14 mouse cellular contexts compared by ENCODE assay signal in the genomic region with DNA sequence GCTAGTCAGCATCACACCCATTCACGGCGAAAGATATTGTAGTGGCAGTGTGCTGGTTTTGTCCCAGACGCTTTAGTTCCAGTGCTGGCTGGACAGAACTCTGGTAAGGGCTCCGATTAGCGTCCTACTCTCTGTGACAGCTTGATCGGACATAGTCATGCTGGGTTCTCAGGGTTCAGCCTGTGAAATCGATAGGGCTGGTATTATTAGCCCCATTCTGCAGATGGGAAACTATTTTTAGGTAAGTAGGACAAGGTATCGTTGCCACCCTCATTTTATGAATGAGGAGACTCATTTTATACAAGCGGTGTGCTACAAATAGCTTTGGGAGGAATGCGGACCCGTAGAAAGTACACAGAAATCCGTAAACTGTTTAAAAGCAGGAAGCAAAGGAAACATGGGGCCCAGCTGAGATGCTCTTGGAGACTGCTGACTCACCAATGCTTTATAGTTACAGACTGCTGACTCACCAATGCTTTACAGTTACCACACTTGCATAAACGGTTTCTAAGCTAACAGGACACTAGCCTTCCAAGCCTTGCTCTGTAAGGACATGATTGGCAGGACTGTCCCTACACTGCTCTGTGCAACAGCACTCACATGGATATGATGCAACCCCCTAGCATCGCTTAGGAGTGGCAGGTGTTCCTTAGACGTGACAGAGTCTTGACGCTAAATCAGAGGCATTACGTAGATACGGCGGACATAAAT. TPM values are rescaled to one million over a fixed set of nuclear protein-coding genes. Genes with fewer than 3 reads are reported as not detected.
DNase-seq lines count a peak whose midpoint lies in the region; ATAC-seq and TF ChIP-seq lines count a peak whose summit lies in the region.
"Had no signal": no experiment of that assay in that cellular context is flagged by ENCODE, and none has a peak within 500 bp of the region (broad histone marks: within the 10 kb centered on the region; RNA-seq: fewer than 3 reads in every experiment).

No protein-coding gene starts in this region.

- H3K36me3 ChIP-seq in intestine, postnatal 0 days (ENCODE audit: control insufficient read depth, insufficient read depth), result no peaks in the 10 kb centered on the region
- H3K36me3 ChIP-seq in intestine, embryonic 16.5 days (ENCODE audit: control insufficient read depth, insufficient read depth, low read length), result no peaks in the 10 kb centered on the region
- no peaks in the 10 kb centered on the region for H3K36me3 ChIP-seq in kidney, embryonic 14.5 days (ENCODE audit: control insufficient read depth, insufficient read depth, low read length)
- H3K36me3 ChIP-seq: limb, embryonic 13.5 days had no signal

- H3K4me3 ChIP-seq in intestine, postnatal 0 days (ENCODE audit: low read depth, low read length), result no peak overlapping the region
- H3K4me3 ChIP-seq in intestine, embryonic 16.5 days (ENCODE audit: low read length), result no peak overlapping the region
- no peak overlapping the region for H3K4me3 ChIP-seq in kidney, embryonic 14.5 days (ENCODE audit: low read length)
- H3K4me3 ChIP-seq: limb, embryonic 13.5 days had no signal

- ATAC-seq in intestine, postnatal 0 days, result peak; percentile 51; the same call in 1 of the 2 replicates
- ATAC-seq in intestine, embryonic 16.5 days, result no peak
- no peak for ATAC-seq in kidney, embryonic 14.5 days (ENCODE audit: low FRiP score, low TSS enrichment)
- ATAC-seq: activated CD4-positive, CD25-positive, alpha-beta regulatory T cell, adult 4 months had no signal

- 80% methylated on average over 19 of the region's 19 CpGs for WGBS in intestine, postnatal 0 days
- WGBS in intestine, embryonic 16.5 days, result 85% methylated on average over 19 of the region's 19 CpGs
- WGBS in kidney, embryonic 14.5 days, result 87% methylated on average over 19 of the region's 19 CpGs

- H3K27ac ChIP-seq in intestine, postnatal 0 days (ENCODE audit: low read depth, low read length), result no peak overlapping the region
- H3K27ac ChIP-seq in intestine, embryonic 16.5 days (ENCODE audit: low read length), result no peak overlapping the region
- H3K27ac ChIP-seq in kidney, embryonic 14.5 days (ENCODE audit: low read depth, low read length), result no peak overlapping the region
- H3K27ac ChIP-seq: limb, embryonic 13.5 days; stomach, postnatal 0 days had no signal

- no peak overlapping the region for H3K4me2 ChIP-seq in intestine, postnatal 0 days (replicated peaks; ENCODE audit: low read depth)
- no peak overlapping the region for H3K4me2 ChIP-seq in intestine, embryonic 16.5 days (ENCODE audit: low read depth, low read length)
- no peak overlapping the region for H3K4me2 ChIP-seq in kidney, embryonic 14.5 days (replicated peaks; ENCODE audit: low read depth, low read length)
- H3K4me2 ChIP-seq: limb, embryonic 13.5 days had no signal

- no peaks in the 10 kb centered on the region for H3K4me1 ChIP-seq in intestine, postnatal 0 days (replicated peaks; ENCODE audit: control insufficient read depth, insufficient read depth, low read length)
- H3K4me1 ChIP-seq in intestine, embryonic 16.5 days (ENCODE audit: control insufficient read depth, insufficient read depth, low read length), result no peaks in the 10 kb centered on the region
- H3K4me1 ChIP-seq in kidney, embryonic 14.5 days (ENCODE audit: control insufficient read depth, insufficient read depth, low read length), result no peaks in the 10 kb centered on the region
- H3K4me1 ChIP-seq: limb, embryonic 13.5 days had no signal

- no peak for TF ChIP-seq CTCF in intestine, postnatal 0 days (IDR thresholded peaks at IDR 0.05; ENCODE audit: low read depth)

- H3K9ac ChIP-seq in intestine, postnatal 0 days (ENCODE audit: low read depth, low read length), result no peak overlapping the region
- H3K9ac ChIP-seq in intestine, embryonic 16.5 days (ENCODE audit: low read depth, low read length), result no peak overlapping the region
- no peak overlapping the region for H3K9ac ChIP-seq in kidney, embryonic 14.5 days (ENCODE audit: low read depth, low read length)
- H3K9ac ChIP-seq: limb, embryonic 13.5 days had no signal

- no peaks in the 10 kb centered on the region for H3K9me3 ChIP-seq in intestine, postnatal 0 days (ENCODE audit: control insufficient read depth)
- no peaks in the 10 kb centered on the region for H3K9me3 ChIP-seq in intestine, embryonic 16.5 days (ENCODE audit: control insufficient read depth, low read length)
- no peaks in the 10 kb centered on the region for H3K9me3 ChIP-seq in kidney, embryonic 14.5 days (ENCODE audit: control insufficient read depth, low read length)
- H3K9me3 ChIP-seq: limb, embryonic 13.5 days had no signal

- DNase-seq in NIH3T3 (ENCODE audit: low read depth), result peak; percentile 63
- peak; percentile 1 for DNase-seq in fibroblast of lung, adult 2 months (ENCODE audit: low read depth)
- DNase-seq in skeletal muscle tissue, adult 2 months (ENCODE audit: low read depth, low spot score), result peak; percentile 77
- no peak for DNase-seq in cerebellum, adult 11 months
- DNase-seq: kidney, postnatal 25 days; lung, postnatal 14 days; midbrain, embryonic 14.5 days; spleen, adult 18-20 months had no signal

- no peaks in the 10 kb centered on the region for H3K27me3 ChIP-seq in intestine, postnatal 0 days (replicated peaks; ENCODE audit: control insufficient read depth, insufficient read depth, low read length)
- H3K27me3 ChIP-seq in intestine, embryonic 16.5 days (replicated peaks; ENCODE audit: control insufficient read depth, insufficient read depth, low read length), result no peaks in the 10 kb centered on the region
- no peaks in the 10 kb centered on the region for H3K27me3 ChIP-seq in kidney, embryonic 14.5 days (ENCODE audit: control insufficient read depth, insufficient read depth, low read length)
- H3K27me3 ChIP-seq: limb, embryonic 13.5 days had no signal

RNA-seq across cellular contexts. Expression of a gene that starts 34.7 kb away (rescaled TPM):
- polyA plus RNA-seq in intestine, postnatal 0 days (2015; fragmentation: Nextera tagmentation; extraction: Ambion mirVana), result 59.2 and 64.3 TPM in 2 replicates
- 70.4 and 73.4 TPM in 2 replicates for polyA plus RNA-seq in intestine, embryonic 16.5 days (2015; fragmentation: Nextera tagmentation; extraction: Ambion mirVana)
- polyA plus RNA-seq in kidney, embryonic 14.5 days (2014; fragmentation: Nextera tagmentation; extraction: Ambion mirVana), result 54.4 and 79.3 TPM in 2 replicates
